Mouse (Mus musculus) lung, embryonic 16.5 days (tissue): ENCODE results near the gene Tuba4a. TPM values are rescaled to one million over a fixed set of nuclear protein-coding genes. Genes with fewer than 3 reads are reported as not detected.

Source experiments
- ATAC-seq: fragments of 200-750 bp; cut with Nextera tagmentation; 2 replicates; pipeline ENCODE4 v1.8.0; 2017; ENCODE audit warnings: low read depth, mild to moderate bottlenecking, moderate library complexity
- H3K27ac ChIP-seq: fragments of 300-500 bp; sonication (generic); 2 replicates; pipeline ENCODE4 v1.5.1; 2014; ENCODE audit warnings: mild to moderate bottlenecking, control low read depth, low read length
- H3K27me3 ChIP-seq: fragments of 300-500 bp; sonication (generic); 2 replicates; pipeline ENCODE4 v1.6.1; 2014; ENCODE audit warnings: low read depth, low read length, mixed read lengths; ENCODE audit not compliant: control insufficient read depth, insufficient read depth
- H3K36me3 ChIP-seq: fragments of 300-500 bp; sonication (generic); 2 replicates; pipeline ENCODE4 v1.6.1; 2014; ENCODE audit warnings: low read length; ENCODE audit not compliant: control insufficient read depth, insufficient read depth
- H3K4me1 ChIP-seq: fragments of 300-500 bp; sonication (generic); replicated peaks from 2 replicates; pipeline ENCODE4 v1.6.1; 2014; ENCODE audit warnings: low read length, mixed read lengths; ENCODE audit not compliant: control insufficient read depth, insufficient read depth
- H3K4me2 ChIP-seq: fragments of 300-500 bp; sonication (generic); 2 replicates; pipeline ENCODE4 v1.6.1; 2014; ENCODE audit warnings: low read depth, low read length, control low read depth
- H3K4me3 ChIP-seq: fragments of 300-500 bp; sonication (generic); 2 replicates; pipeline ENCODE4 v1.5.1; 2014; ENCODE audit warnings: mild to moderate bottlenecking, low read length, control low read depth
- H3K9ac ChIP-seq: fragments of 300-500 bp; sonication (generic); 2 replicates; pipeline ENCODE4 v1.6.1; 2014; ENCODE audit warnings: low read length, control low read depth
- H3K9me3 ChIP-seq: fragments of 300-500 bp; sonication (generic); 2 replicates; pipeline ENCODE4 v1.6.1; 2016; ENCODE audit warnings: low read length; ENCODE audit not compliant: control insufficient read depth
- WGBS: fragments of 180-500 bp; shearing (Covaris S2); extraction: QIAGEN DNeasy Blood & Tissue Kit; methylation state at CpG from one replicate; pipeline ENCODE4 v1.1.7; 2014; 5-methylcytosine and 5-hydroxymethylcytosine counted together
- polyA plus RNA-seq: library from polyadenylated mRNA; unstranded; fragments of >200 nt; fragmentation: Nextera tagmentation; extraction: Ambion mirVana; gene quantifications from 2 replicates; pipeline ENCODE4 v1.2.1, GENCODE M21; 2015

Gene Tuba4a
- polyA plus RNA-seq, 1 experiment from 2014 or later: 51.5 TPM

DNA sequence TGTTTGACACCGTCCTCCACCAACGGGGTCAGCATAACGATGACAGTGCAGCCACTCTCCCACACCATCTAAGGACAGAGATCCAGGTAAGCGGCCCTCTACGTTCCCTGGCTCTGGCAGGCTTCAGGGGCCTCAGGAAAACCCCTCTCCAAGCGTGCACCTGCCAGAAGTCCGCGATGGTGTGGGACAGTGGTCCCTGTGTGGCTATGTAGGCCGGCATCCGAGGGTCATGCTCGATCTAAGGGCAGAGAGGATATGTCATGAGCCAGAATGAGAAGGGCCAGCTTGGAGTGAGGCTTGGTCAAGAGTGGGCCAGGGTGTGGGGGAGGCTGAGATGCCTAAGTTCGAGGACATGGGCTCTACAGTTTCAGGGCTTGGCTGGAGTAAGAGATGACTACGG, 32.6 kb upstream of the Tuba4a start:
- ATAC-seq: no peak
- no peaks in the 10 kb centered on the region for H3K27me3 ChIP-seq
- H3K9me3 ChIP-seq: no peaks in the 10 kb centered on the region
- 57% methylated on average over 13 of the region's 13 CpGs for WGBS
- H3K4me1 ChIP-seq: peaks cover 13% of the 10 kb centered on the region
- no peaks in the 10 kb centered on the region for H3K36me3 ChIP-seq
- no peak overlapping the region for H3K4me2 ChIP-seq
- no peak overlapping the region for H3K4me3 ChIP-seq
- no peak overlapping the region for H3K9ac ChIP-seq
- H3K27ac ChIP-seq: no peak overlapping the region

DNA sequence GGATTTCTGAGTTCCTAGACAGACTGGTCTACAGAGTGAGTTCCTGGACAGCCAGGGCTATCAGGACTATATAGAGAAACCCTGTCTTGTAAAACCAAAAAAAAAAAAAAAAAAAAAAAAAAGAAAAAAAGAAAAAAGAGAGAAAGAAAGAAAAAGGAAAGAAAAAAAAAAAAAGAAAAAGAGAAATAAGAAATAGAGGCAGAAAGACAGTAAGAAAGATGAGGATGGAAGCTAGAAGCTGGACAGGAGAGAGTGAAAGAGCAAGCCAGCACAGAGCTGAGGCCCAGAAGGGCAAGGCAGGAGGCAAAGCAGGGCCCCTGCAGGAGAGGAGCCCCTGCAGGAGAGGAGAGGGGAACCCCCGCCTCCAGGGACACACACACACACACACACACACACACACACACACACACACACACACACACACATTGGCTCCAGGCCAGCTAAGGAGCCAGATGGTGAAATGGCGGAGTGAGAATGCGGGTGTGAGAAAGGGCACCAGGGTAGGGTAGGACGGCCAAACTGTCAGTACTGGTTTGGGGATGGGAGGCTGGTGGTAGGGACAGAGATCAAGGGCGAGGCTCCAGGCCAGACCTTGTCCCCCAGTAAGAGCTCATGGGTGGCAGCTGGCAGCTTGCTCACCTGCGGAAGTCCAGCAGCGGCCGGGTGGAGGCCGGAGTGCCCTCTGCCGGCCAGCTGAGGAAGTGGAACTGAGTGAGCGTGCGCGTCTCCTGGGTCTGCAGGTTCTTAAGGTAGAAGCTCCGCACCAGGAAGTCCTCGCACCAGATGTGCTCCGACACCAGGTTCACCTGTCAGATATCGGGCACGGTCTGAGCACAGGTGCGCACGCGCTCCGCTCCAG, 31.7 kb upstream of the Tuba4a start:
- Histone ChIP-seq H3K36me3 (no peaks in the 10 kb centered on the region), H3K9ac (peak overlapping the region; percentile 54), H3K27me3 (no peaks in the 10 kb centered on the region), H3K4me2 (peak overlapping the region; percentile 59), H3K27ac (no peak overlapping the region), H3K4me1 (peaks cover 13% of the 10 kb centered on the region), H3K4me3 (peak overlapping the region; percentile 35), H3K9me3 (no peaks in the 10 kb centered on the region)
- peak; percentile 46 for ATAC-seq
- 3% methylated on average over 21 of the region's 22 CpGs for WGBS

DNA sequence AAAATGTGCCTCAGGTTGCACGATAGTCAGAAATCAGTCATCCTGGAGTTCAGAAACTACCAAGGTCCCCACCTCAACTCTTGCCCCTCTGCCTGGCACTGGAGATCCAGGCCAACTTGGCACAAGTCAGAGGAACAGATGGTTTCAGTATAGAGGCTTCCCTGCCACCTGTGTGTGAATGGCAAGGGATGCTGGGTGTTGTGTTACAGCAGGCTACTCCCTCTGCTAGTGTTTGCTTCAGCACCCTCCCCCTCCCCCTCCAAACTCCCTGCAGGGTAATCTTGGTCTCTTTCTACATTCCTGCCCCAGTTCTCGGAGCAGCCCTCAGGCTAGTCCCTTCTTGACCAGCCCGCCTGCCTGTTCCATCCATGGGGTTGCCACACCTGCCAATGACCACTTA, 30.8 kb upstream of the Tuba4a start:
- 54% methylated on average over 3 of the region's 3 CpGs for WGBS
- Histone ChIP-seq H3K4me3 (no peak overlapping the region), H3K9me3 (no peaks in the 10 kb centered on the region), H3K27me3 (no peaks in the 10 kb centered on the region), H3K4me1 (peaks cover 13% of the 10 kb centered on the region), H3K27ac (no peak overlapping the region), H3K9ac (no peak overlapping the region), H3K36me3 (no peaks in the 10 kb centered on the region), H3K4me2 (no peak overlapping the region)
- ATAC-seq: no peak

DNA sequence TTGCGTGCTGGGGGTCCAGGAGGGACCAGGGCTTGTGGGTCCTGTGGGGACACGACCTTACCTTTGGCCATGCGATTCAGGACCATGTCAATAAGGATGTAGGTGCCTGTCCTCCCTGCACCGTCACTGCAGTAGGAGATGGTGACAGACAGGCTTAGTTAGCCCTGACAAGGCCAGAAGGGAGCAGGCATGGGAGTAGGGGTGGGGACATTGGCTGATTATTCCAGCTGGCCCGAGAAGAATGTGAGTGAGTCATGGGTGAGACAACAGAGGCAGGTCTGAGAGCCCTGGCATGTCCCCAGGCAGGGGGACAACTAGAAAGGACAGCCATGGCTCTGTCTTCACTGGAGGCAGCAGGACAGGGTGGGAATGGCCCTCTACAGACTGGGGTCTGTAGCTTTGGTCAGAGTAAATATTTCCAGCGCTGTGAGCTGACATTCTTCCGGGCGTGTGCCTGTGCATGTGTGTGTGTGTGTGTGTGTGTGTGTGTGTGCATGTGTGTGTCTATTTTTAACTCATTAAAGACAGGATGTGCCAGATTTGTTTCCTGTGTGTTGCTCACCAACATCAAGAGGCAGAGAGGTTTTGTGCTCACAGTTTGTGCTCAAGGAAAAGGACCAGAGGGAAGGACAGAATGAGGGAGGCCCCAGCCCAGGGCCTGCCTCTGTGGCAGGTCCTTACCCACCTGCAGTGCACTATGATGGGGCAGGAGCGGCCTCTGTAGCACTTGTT, 28.5 kb upstream of the Tuba4a start:
- Histone ChIP-seq H3K4me1 (peaks cover 13% of the 10 kb centered on the region), H3K36me3 (peaks cover 3% of the 10 kb centered on the region; the same call in 1 of the 2 replicates), H3K9me3 (no peaks in the 10 kb centered on the region), H3K9ac (peak overlapping the region; percentile 40; the same call in 1 of the 2 replicates), H3K4me3 (no peak overlapping the region), H3K27me3 (no peaks in the 10 kb centered on the region), H3K4me2 (no peak overlapping the region), H3K27ac (peak overlapping the region; percentile 39)
- 28% methylated on average over 9 of the region's 9 CpGs for WGBS
- peak; percentile 56 for ATAC-seq

DNA sequence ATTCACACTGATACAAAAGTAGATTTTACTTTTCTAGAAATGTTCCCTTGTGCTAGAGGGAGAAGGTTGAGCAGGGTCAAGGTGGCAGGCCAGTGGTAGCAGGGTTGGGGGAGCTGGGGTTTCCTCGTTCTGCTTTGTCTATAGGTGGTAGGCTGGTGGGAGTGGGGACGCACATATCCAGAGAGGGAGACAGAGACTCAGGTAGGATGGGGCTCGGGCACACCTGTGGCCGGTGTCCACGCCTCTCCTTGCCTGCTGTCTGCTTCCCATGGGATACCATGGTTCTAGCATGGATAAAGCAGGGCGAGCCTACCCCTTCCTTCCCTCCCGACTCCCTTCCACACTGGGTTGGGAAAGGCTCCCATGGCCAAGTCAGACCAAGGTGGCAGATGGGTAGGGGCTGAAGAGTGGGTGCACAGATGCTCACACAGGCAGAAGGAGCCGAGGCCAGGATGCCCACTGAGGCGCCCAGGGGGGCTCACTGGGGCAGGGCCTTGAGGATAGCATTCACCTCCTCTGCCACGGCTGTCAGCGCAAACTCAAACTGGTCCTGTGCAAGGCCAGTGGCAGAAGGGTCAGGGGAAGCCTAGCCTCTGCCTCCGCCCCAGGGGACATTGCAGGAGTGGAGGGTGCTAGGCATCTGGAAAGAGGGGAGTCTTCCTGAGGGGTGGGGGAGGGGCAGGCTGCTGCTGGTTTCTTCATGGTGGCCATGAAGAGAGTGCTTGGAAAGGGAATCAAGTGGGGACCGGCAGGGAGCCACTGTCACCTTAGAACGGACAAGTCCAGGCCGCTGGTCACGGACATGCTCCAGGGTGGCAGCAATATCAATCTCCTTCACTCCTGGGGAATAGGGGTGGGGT, 27.6 kb upstream of the Tuba4a start:
- Histone ChIP-seq H3K27me3 (no peaks in the 10 kb centered on the region), H3K27ac (no peak overlapping the region), H3K4me2 (no peak overlapping the region), H3K36me3 (peaks cover 3% of the 10 kb centered on the region; the same call in 1 of the 2 replicates), H3K9ac (peak overlapping the region; percentile 8; the same call in 1 of the 2 replicates), H3K9me3 (no peaks in the 10 kb centered on the region), H3K4me1 (peaks cover 13% of the 10 kb centered on the region), H3K4me3 (no peak overlapping the region)
- no peak for ATAC-seq
- 76% methylated on average over 16 of the region's 16 CpGs for WGBS

DNA sequence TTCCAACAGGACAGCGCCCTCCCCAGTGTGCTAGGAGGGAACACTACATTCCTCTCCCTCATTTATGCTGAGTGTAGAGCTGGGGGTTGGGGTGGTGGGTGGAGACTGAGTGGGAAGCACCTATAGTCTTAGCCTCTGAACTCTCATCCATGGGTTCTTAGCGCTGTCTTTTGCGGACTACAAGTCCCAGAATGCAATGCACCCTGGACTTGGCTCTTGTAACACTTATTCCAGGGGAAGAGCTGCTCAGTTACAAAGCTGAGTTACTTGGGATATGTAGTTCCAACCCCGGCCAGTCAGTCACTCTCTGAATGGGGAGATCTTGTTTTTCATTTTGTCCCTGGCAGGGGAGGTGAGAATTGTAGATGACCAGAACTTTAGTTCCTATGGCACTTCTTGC, 25.2 kb upstream of the Tuba4a start:
- H3K9ac ChIP-seq: no peak overlapping the region
- H3K27me3 ChIP-seq: no peaks in the 10 kb centered on the region
- no peak overlapping the region for H3K4me2 ChIP-seq
- peaks cover 3% of the 10 kb centered on the region; the same call in 1 of the 2 replicates for H3K36me3 ChIP-seq
- no peak overlapping the region for H3K4me3 ChIP-seq
- H3K4me1 ChIP-seq: peaks cover 11% of the 10 kb centered on the region
- ATAC-seq: peak; percentile 72
- 26% methylated on average over 4 of the region's 4 CpGs for WGBS
- H3K9me3 ChIP-seq: no peaks in the 10 kb centered on the region
- H3K27ac ChIP-seq: no peak overlapping the region

DNA sequence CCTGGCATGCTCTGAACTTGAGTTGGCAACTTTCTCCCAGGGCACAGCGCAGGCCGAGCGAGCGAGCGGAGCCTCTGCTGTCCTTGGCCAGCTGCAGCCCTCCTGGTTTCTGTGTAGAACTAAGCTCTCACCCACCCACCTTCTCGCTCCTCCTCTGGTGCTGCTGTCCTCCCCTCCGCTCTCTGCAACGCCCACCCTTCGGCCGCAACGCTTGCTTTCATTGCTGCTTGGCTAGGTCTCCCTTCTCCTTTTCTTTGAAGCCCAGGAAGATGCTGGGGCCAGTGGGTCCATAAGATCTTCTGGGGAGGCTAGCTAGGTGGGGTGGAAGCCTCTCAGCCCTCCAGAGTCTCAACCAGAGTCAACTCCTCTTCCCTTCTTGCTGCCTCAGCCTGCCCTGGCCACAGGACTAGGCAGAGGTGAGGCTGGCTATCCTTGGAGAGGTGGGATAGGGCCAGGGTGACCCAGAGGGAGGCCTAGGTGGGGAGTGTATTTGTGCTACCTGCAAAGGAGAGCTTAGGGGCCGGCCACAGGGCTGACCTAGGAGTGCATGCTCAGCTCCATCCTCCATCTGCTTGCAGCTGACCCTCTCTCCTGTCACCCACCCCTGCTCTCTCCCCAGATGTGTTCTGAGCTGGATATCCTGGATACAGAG, 24.6 kb upstream of the Tuba4a start:
- no peak overlapping the region for H3K4me2 ChIP-seq
- no peaks in the 10 kb centered on the region for H3K9me3 ChIP-seq
- no peak overlapping the region for H3K27ac ChIP-seq
- H3K27me3 ChIP-seq: no peaks in the 10 kb centered on the region
- WGBS: 89% methylated on average over 12 of the region's 12 CpGs
- no peak overlapping the region for H3K4me3 ChIP-seq
- peaks cover 3% of the 10 kb centered on the region; the same call in 1 of the 2 replicates for H3K36me3 ChIP-seq
- H3K9ac ChIP-seq: no peak overlapping the region
- H3K4me1 ChIP-seq: peaks cover 11% of the 10 kb centered on the region
- ATAC-seq: peak; percentile 11; the same call in 1 of the 2 replicates

DNA sequence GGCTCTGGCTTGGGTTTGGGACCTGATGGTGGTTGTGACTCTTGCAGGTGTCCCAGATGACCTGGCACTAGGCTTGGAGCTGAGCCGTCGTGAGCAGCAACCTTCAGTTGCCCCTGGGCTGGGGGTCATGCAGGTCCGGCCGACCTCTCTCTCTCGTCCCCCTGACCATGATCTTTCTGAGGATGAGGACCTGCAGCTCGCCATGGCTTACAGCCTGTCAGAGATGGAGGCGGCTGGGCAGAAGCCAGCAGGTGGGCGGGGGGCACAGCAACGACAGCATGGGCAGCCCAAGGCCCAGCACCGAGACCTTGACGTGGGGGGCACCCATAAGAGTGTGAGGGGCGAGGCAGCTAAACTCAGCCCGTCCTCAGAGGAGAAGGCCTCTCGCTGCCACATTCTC, 23.7 kb upstream of the Tuba4a start:
- Histone ChIP-seq H3K27ac (no peak overlapping the region), H3K4me2 (no peak overlapping the region), H3K4me1 (peaks cover 10% of the 10 kb centered on the region), H3K4me3 (no peak overlapping the region), H3K9me3 (no peaks in the 10 kb centered on the region), H3K27me3 (no peaks in the 10 kb centered on the region), H3K36me3 (peaks cover 3% of the 10 kb centered on the region; the same call in 1 of the 2 replicates), H3K9ac (no peak overlapping the region)
- ATAC-seq: no peak
- WGBS: 84% methylated on average over 14 of the region's 14 CpGs
